12 mouse cellular contexts compared by ENCODE assay signal in the genomic region with DNA sequence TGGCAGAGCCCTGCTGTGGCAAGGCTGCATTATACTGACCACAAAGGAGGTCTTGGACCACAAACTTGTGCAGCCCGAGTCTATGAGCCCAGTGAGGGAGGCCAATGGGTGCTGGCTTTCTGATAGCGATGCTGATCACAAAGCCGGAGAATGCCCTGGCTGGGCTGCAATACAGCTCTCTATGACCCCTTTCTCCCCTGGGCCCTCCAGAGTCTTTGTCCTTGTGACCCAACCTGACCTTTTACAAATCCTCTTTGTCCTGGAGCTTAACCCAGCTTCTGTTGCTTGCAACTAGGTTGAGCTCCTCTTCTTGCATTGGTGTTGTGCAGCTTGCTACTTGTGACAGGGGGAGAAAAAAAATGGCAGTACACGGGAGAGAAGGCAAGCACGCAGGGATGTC.
"Had no signal": no experiment of that assay in that cellular context is flagged by ENCODE, and none has a peak within 500 bp of the region (broad histone marks: within the 10 kb centered on the region; RNA-seq: fewer than 3 reads in every experiment).

No protein-coding gene starts in this region.

- H3K4me1 ChIP-seq: kidney, embryonic 15.5 days; limb, embryonic 15.5 days; liver, embryonic 12.5 days had no signal

- H3K9me3 ChIP-seq: kidney, embryonic 15.5 days; limb, embryonic 15.5 days; liver, embryonic 12.5 days; midbrain, embryonic 15.5 days; neural tube, embryonic 12.5 days had no signal

- H3K4me3 ChIP-seq: kidney, embryonic 15.5 days; limb, embryonic 15.5 days; liver, embryonic 12.5 days; midbrain, embryonic 15.5 days; neural tube, embryonic 12.5 days had no signal

- H3K27ac ChIP-seq: kidney, embryonic 15.5 days; limb, embryonic 15.5 days; liver, embryonic 12.5 days; midbrain, embryonic 15.5 days; neural tube, embryonic 12.5 days; stomach, postnatal 0 days had no signal

- H3K27me3 ChIP-seq: kidney, embryonic 15.5 days; limb, embryonic 15.5 days; midbrain, embryonic 15.5 days; neural tube, embryonic 12.5 days had no signal

- ATAC-seq: liver, embryonic 12.5 days; midbrain, embryonic 15.5 days had no signal

- H3K9ac ChIP-seq: kidney, embryonic 15.5 days; limb, embryonic 15.5 days; liver, embryonic 12.5 days; lung, embryonic 14.5 days; midbrain, embryonic 15.5 days; neural tube, embryonic 12.5 days had no signal

- H3K4me2 ChIP-seq: kidney, embryonic 15.5 days; limb, embryonic 15.5 days; liver, embryonic 12.5 days; lung, embryonic 14.5 days; midbrain, embryonic 15.5 days; neural tube, embryonic 12.5 days had no signal

- DNase-seq: kidney, adult 2 months; kidney, postnatal 14 days; layer of hippocampus, postnatal 36 days; lung, embryonic 14.5 days; lung, postnatal 10 days; lung, postnatal 4 days had no signal

- H3K36me3 ChIP-seq: kidney, embryonic 15.5 days; limb, embryonic 15.5 days; liver, embryonic 12.5 days; midbrain, embryonic 15.5 days; neural tube, embryonic 12.5 days had no signal
